Mouse (Mus musculus) brain, embryonic 14.5 days (tissue): ENCODE data around the gene Rtkn2.

Experiments
- CTCF ChIP-seq: fragments of 200-500 bp; IDR thresholded peaks from 2 replicates; pipeline ENCODE4 v1.5.1; 2012; ENCODE audit warnings: inconsistent platforms, mild to moderate bottlenecking, moderate library complexity, borderline replicate concordance; ENCODE audit not compliant: insufficient read depth, insufficient read length; ENCODE audit errors: extremely low read depth
- POLR2A ChIP-seq: fragments of 200-500 bp; IDR thresholded peaks from 2 replicates; pipeline ENCODE4 v1.6.1; 2012; ENCODE audit warnings: mild to moderate bottlenecking, inconsistent platforms, borderline replicate concordance; ENCODE audit not compliant: poor library complexity, insufficient read depth, insufficient read length, severe bottlenecking; ENCODE audit errors: extremely low read depth

DNA sequence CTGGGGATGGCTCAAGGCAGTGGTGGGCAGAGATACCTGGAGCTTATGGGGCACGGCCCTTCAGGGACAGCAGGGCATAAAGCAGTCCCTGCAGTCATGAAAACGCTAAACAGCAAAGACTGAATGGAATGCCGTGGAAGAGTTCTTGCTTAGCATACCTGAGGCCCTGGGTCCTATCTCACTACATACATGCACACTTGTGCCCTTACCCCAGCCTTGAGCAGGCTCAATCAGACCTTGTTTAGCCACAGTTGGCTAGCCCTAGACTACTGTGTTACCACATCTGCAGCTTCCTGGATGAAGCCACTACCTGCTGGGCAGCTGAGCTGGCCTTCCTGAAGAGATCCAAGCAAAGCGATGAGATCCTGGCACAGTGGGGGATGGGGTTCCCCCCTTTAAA, 93.3 kb downstream of the Rtkn2 start:
- no peak for TF ChIP-seq POLR2A
- TF ChIP-seq CTCF: no peak
